Mouse (Mus musculus): ENCODE measurements around the gene Rhoh. TPM values are rescaled to one million over a fixed set of nuclear protein-coding genes. Genes with fewer than 3 reads are reported as not detected.

The Rhoh gene
- polyA plus RNA-seq, 1 experiment from 2014 or later, result 0.78 TPM

- peaks cover 4% of the 10 kb centered on the region; the same call in 1 of the 2 replicates for H3K4me1 ChIP-seq
- H3K9ac ChIP-seq (replicated peaks), result no peak overlapping the region
- H3K9me3 ChIP-seq (replicated peaks), result no peaks in the 10 kb centered on the region
- no peak overlapping the region for H3K4me2 ChIP-seq
- H3K4me3 ChIP-seq (replicated peaks), result no peak overlapping the region
- no peak for ATAC-seq (ENCODE audit: low FRiP score)
- H3K36me3 ChIP-seq, result no peaks in the 10 kb centered on the region
- H3K27ac ChIP-seq (replicated peaks), result no peak overlapping the region
- WGBS, result 88% methylated on average over 2 of the region's 2 CpGs
- H3K27me3 ChIP-seq (replicated peaks), result no peaks in the 10 kb centered on the region
Observed at GRCm38 (mm10) chr5:65881254-65881653, 20.2 kb downstream of the Rhoh start.

- H3K27ac ChIP-seq (replicated peaks), result no peak overlapping the region
- no peak overlapping the region for H3K9ac ChIP-seq (replicated peaks)
- H3K36me3 ChIP-seq, result no peaks in the 10 kb centered on the region
- ATAC-seq (ENCODE audit: low FRiP score), result no peak
- no peak overlapping the region for H3K4me2 ChIP-seq
- WGBS, result 85% methylated on average over 10 of the region's 10 CpGs
- no peak overlapping the region for H3K4me3 ChIP-seq (replicated peaks)
- H3K9me3 ChIP-seq (replicated peaks), result no peaks in the 10 kb centered on the region
- H3K27me3 ChIP-seq (replicated peaks), result no peaks in the 10 kb centered on the region
- H3K4me1 ChIP-seq, result peaks cover 4% of the 10 kb centered on the region; the same call in 1 of the 2 replicates
Observed at GRCm38 (mm10) chr5:65882476-65883205, 21.6 kb downstream of the Rhoh start.

DNA sequence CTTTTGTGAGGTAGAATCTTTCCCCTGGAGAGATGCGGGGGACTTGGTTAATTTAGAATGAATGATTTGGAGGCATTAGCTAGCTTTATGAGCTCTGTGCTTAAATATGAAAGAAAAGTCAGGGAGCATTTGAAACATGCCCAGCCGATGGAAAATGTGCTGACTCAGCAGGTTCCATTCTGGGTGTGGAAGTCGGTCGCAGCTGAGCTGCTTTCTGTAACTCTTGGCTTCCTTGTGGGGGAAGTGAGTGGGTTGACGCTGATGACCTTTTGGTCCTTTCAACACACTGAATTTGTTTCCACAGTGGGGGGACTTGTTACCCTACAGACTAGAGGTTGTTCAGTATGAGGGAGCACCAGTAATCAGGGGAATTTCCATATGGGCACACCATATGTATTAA is 22.3 kb downstream of the Rhoh start:
- no peak overlapping the region for H3K27ac ChIP-seq (replicated peaks)
- H3K4me1 ChIP-seq, result peaks cover 4% of the 10 kb centered on the region; the same call in 1 of the 2 replicates
- no peak for ATAC-seq (ENCODE audit: low FRiP score)
- no peak overlapping the region for H3K4me3 ChIP-seq (replicated peaks)
- H3K36me3 ChIP-seq, result no peaks in the 10 kb centered on the region
- WGBS, result 62% methylated on average over 5 of the region's 5 CpGs
- no peaks in the 10 kb centered on the region for H3K9me3 ChIP-seq (replicated peaks)
- H3K27me3 ChIP-seq (replicated peaks), result no peaks in the 10 kb centered on the region
- H3K9ac ChIP-seq (replicated peaks), result no peak overlapping the region
- no peak overlapping the region for H3K4me2 ChIP-seq

DNA sequence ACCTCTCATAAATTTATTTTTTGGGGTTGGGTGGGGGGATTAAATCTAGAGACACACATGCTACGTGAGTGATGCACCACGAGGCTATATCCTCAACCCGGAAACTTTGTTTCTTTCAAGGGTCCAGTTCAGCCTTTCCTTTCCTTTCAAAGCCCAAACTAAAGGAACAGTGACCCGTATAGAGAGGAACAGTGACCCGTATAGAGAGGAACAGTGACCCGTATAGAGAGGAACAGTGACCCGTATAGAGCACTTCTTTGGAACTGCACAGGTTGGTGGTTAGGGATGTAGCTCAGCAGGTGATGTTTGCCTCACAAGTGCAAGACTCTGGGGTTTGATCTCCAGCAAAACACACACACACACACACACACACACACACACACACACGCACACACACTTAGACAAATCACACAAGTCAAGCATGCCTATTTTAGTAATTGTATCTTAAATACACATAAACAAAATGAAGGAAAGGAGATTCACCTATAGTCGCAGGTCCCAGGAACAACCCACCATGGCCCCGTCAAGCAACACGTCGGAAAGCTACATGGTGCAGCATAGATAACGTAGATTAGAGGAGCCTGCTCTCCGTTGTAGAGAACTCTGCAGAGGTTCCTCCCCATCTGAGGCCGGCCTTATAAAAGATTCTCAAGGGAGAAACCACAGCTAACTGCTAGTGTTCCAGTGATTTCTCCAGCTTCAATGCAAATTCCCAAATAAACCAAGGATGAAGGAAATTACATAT is 24.9 kb downstream of the Rhoh start:
- Histone ChIP-seq H3K4me2 (no peak overlapping the region), H3K4me3 (replicated peaks) (no peak overlapping the region), H3K36me3 (no peaks in the 10 kb centered on the region), H3K9me3 (replicated peaks) (no peaks in the 10 kb centered on the region), H3K27ac (replicated peaks) (no peak overlapping the region), H3K4me1 (peaks cover 4% of the 10 kb centered on the region; the same call in 1 of the 2 replicates), H3K27me3 (replicated peaks) (no peaks in the 10 kb centered on the region), H3K9ac (replicated peaks) (no peak overlapping the region)
- no peak for ATAC-seq (ENCODE audit: low FRiP score)
- 58% methylated on average over 15 of the region's 15 CpGs for WGBS

DNA sequence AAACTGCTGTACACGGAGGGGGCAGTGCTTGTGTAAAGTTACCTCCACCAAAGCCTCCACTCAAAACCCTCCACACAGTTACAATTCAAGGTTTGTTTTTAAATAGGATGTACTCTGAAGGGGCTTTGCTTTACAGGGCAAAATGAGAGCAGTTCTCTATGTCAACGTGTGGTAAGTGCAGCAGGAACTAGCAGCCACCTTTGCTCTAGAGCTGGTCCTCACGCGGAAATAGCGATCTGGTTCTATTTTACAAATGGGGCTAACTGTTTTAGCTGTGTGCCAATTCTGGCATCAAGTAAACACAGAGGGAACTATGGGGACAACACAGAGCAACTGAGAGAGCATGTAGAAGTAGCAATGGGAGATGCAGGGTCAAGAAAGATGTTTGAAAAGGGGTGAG is 27.1 kb downstream of the Rhoh start:
- no peak overlapping the region for H3K4me3 ChIP-seq (replicated peaks)
- H3K27me3 ChIP-seq (replicated peaks), result no peaks in the 10 kb centered on the region
- H3K4me1 ChIP-seq, result 0 out of 2 replicates have a peak, but pooled peaks cover 4% of the 10 kb centered on the region
- H3K27ac ChIP-seq (replicated peaks), result no peak overlapping the region
- no peak overlapping the region for H3K4me2 ChIP-seq
- ATAC-seq (ENCODE audit: low FRiP score), result no peak
- WGBS, result 90% methylated on average over 5 of the region's 5 CpGs
- no peaks in the 10 kb centered on the region for H3K9me3 ChIP-seq (replicated peaks)
- no peaks in the 10 kb centered on the region for H3K36me3 ChIP-seq
- H3K9ac ChIP-seq (replicated peaks), result no peak overlapping the region

- Histone ChIP-seq H3K36me3 (no peaks in the 10 kb centered on the region), H3K9me3 (replicated peaks) (no peaks in the 10 kb centered on the region), H3K9ac (replicated peaks) (no peak overlapping the region), H3K4me3 (replicated peaks) (no peak overlapping the region), H3K4me2 (no peak overlapping the region), H3K27me3 (replicated peaks) (no peaks in the 10 kb centered on the region), H3K27ac (replicated peaks) (no peak overlapping the region), H3K4me1 (0 out of 2 replicates have a peak, but pooled peaks cover 4% of the 10 kb centered on the region)
- 56% methylated on average over 5 of the region's 5 CpGs for WGBS
- no peak for ATAC-seq (ENCODE audit: low FRiP score)
Observed at GRCm38 (mm10) chr5:65888998-65889397, 28.0 kb downstream of the Rhoh start.

- ATAC-seq (ENCODE audit: low FRiP score), result no peak
- Histone ChIP-seq H3K4me3 (replicated peaks) (no peak overlapping the region), H3K27ac (replicated peaks) (no peak overlapping the region), H3K36me3 (no peaks in the 10 kb centered on the region), H3K4me2 (no peak overlapping the region), H3K9me3 (replicated peaks) (no peaks in the 10 kb centered on the region), H3K27me3 (replicated peaks) (no peaks in the 10 kb centered on the region), H3K4me1 (0 out of 2 replicates have a peak, but pooled peaks cover 4% of the 10 kb centered on the region), H3K9ac (replicated peaks) (no peak overlapping the region)
- 60% methylated on average over 14 of the region's 14 CpGs for WGBS
Observed at GRCm38 (mm10) chr5:65891251-65891826, 30.3 kb downstream of the Rhoh start.

DNA sequence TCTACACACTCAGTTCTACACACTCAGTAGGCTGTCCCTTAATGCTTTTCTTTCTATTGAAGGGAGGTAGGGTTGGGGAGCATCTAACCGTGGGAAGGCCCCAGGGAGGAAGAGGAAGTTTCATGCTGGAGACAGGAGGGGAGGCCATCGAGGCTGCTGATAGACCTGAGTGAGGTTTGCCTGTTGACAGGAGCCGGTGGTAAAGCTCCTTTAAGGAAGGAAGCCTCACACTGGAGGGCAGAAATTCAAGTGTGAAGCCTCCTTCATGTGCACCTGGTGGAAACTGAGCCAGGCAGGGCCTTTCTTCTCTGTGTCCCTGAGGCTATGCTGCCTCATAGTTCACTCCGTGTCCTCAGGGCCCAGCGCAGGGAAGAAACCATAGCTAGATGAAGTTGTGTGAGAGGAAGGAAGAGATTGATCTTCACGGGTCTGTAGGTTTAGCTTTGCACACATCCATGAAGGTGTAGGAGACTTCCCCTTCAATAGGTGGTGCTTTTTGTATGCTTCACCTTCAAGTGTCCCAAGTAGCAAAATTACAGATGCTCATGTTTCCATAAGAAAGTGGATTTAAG is 34.2 kb downstream of the Rhoh start:
- WGBS, result 90% methylated on average over 6 of the region's 6 CpGs
- H3K27ac ChIP-seq (replicated peaks), result no peak overlapping the region
- ATAC-seq (ENCODE audit: low FRiP score), result no peak
- H3K36me3 ChIP-seq, result no peaks in the 10 kb centered on the region
- H3K9ac ChIP-seq (replicated peaks), result no peak overlapping the region
- no peak overlapping the region for H3K4me2 ChIP-seq
- no peaks in the 10 kb centered on the region for H3K9me3 ChIP-seq (replicated peaks)
- no peaks in the 10 kb centered on the region for H3K27me3 ChIP-seq (replicated peaks)
- H3K4me3 ChIP-seq (replicated peaks), result no peak overlapping the region
- 0 out of 2 replicates have a peak, but pooled peaks cover 4% of the 10 kb centered on the region for H3K4me1 ChIP-seq

DNA sequence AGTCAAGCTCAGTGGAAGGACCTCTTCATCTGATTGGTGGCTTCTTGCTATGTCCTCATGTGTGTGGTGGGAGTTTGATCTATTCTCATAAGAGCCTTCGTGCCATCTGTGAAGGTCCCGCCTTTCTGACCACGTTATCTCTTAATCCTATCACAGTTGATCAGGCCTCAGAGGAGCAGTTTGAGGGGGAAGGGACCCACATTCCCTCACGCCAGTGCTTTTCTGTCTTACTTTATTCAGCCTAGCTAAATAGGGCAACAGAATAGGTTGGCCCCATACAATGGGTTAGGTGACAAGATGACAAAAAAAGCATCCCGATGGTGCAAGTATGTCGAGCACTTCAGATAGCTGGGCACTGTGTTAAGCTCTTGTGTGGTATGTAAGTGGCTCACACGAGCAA is 34.8 kb downstream of the Rhoh start:
- H3K4me1 ChIP-seq, result peaks cover 6% of the 10 kb centered on the region; the same call in 1 of the 2 replicates
- H3K36me3 ChIP-seq, result no peaks in the 10 kb centered on the region
- H3K4me3 ChIP-seq (replicated peaks), result no peak overlapping the region
- ATAC-seq (ENCODE audit: low FRiP score), result no peak
- no peak overlapping the region for H3K4me2 ChIP-seq
- 84% methylated on average over 7 of the region's 7 CpGs for WGBS
- no peaks in the 10 kb centered on the region for H3K9me3 ChIP-seq (replicated peaks)
- no peaks in the 10 kb centered on the region for H3K27me3 ChIP-seq (replicated peaks)
- no peak overlapping the region for H3K27ac ChIP-seq (replicated peaks)
- H3K9ac ChIP-seq (replicated peaks), result no peak overlapping the region

DNA sequence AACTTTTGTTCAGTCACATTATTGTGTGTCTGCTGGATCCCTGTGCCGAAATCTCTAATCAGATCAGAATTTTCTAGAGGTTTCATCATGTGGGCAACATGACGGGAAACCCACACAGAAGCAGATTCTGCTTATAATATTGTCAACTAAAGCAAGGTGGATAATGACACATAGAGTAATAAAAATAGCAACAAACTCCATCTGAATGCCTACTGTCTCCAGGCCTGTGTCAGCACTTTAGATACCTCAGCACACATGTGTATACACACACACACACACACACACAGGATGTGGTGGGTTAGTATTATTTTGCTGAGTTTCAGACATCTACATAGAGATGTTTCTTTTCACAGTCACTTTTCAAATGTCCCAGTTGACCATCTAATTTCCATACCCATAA is 36.7 kb downstream of the Rhoh start:
- no peak overlapping the region for H3K27ac ChIP-seq (replicated peaks)
- H3K9me3 ChIP-seq (replicated peaks), result no peaks in the 10 kb centered on the region
- no peak overlapping the region for H3K9ac ChIP-seq (replicated peaks)
- H3K4me3 ChIP-seq (replicated peaks), result no peak overlapping the region
- WGBS, result 95% methylated on average over 2 of the region's 2 CpGs
- no peaks in the 10 kb centered on the region for H3K36me3 ChIP-seq
- no peak for ATAC-seq (ENCODE audit: low FRiP score)
- H3K4me2 ChIP-seq, result no peak overlapping the region
- peaks cover 6% of the 10 kb centered on the region; the same call in 1 of the 2 replicates for H3K4me1 ChIP-seq
- no peaks in the 10 kb centered on the region for H3K27me3 ChIP-seq (replicated peaks)

GRCm38 (mm10) chr5:65898683-65899082 is 37.7 kb downstream of the Rhoh start:
- H3K9me3 ChIP-seq (replicated peaks), result 0 out of 2 replicates have a peak, but pooled peaks cover 9% of the 10 kb centered on the region
- no peak overlapping the region for H3K27ac ChIP-seq (replicated peaks)
- H3K36me3 ChIP-seq, result 0 out of 2 replicates have a peak, but pooled peaks cover 2% of the 10 kb centered on the region
- no peaks in the 10 kb centered on the region for H3K27me3 ChIP-seq (replicated peaks)
- H3K4me1 ChIP-seq, result peaks cover 6% of the 10 kb centered on the region; the same call in 1 of the 2 replicates
- ATAC-seq (ENCODE audit: low FRiP score), result no peak
- no peak overlapping the region for H3K9ac ChIP-seq (replicated peaks)
- WGBS, result 88% methylated on average over 3 of the region's 3 CpGs
- H3K4me2 ChIP-seq, result no peak overlapping the region
- H3K4me3 ChIP-seq (replicated peaks), result no peak overlapping the region
